9 mouse cellular contexts compared by ENCODE assay signal in the genomic region with DNA sequence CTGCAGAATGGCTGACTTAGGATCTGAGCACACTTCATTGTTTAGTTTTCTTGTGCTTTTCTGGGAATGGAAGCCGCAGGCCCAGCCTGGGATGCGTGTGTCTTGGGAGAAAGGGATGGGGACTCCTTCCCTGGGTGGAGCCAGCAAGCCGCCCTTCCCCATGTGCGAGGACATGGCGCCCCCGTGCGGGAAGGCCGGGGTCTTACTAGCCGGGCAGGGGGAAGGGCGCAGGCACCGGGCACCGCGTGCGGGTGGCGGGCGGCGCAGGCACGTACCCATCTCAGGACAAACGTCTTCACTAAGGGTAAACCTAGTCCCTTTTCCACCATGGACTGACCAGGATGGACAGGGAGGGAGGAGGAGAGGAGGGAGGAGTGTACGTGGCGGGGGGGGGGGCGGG. TPM values are rescaled to one million over a fixed set of nuclear protein-coding genes. Genes with fewer than 3 reads are reported as not detected.
DNase-seq lines count a peak whose midpoint lies in the region; ATAC-seq and TF ChIP-seq lines count a peak whose summit lies in the region.
"Had no signal": no experiment of that assay in that cellular context is flagged by ENCODE, and none has a peak within 500 bp of the region (broad histone marks: within the 10 kb centered on the region; RNA-seq: fewer than 3 reads in every experiment).

No protein-coding gene starts in this region.

- no peak overlapping the region for H3K9ac ChIP-seq in intestine, embryonic 16.5 days (ENCODE audit: low read depth, low read length)
- H3K9ac ChIP-seq: heart, embryonic 13.5 days had no signal

- ATAC-seq in CD4-positive, CD25-positive, alpha-beta regulatory T cell, adult 4 months = no peak
- ATAC-seq in intestine, embryonic 16.5 days = no peak
- no peak for ATAC-seq in megakaryocyte-erythroid progenitor cell, adult 5-6 weeks (replicated peaks; ENCODE audit: low FRiP score, low TSS enrichment, poor library complexity, severe bottlenecking)

- WGBS in intestine, embryonic 16.5 days = 14% methylated on average over 18 of the region's 22 CpGs
- WGBS in lung, adult 2 months = 11% methylated on average over 19 of the region's 22 CpGs

- peaks cover 5% of the 10 kb centered on the region; the same call in 1 of the 2 replicates for H3K9me3 ChIP-seq in intestine, embryonic 16.5 days (ENCODE audit: control insufficient read depth, low read length)

- peaks cover 11% of the 10 kb centered on the region for H3K27me3 ChIP-seq in intestine, embryonic 16.5 days (replicated peaks; ENCODE audit: control insufficient read depth, insufficient read depth, low read length)

- H3K27ac ChIP-seq in intestine, embryonic 16.5 days (ENCODE audit: low read length) = no peak overlapping the region
- H3K27ac ChIP-seq: heart, embryonic 13.5 days had no signal

- TF ChIP-seq CTCF in lung, adult 2 months (IDR thresholded peaks at IDR 0.05; ENCODE audit: insufficient read depth, low read length) = peak; percentile 31; the same call in 1 of the 2 replicates

- peaks cover 27% of the 10 kb centered on the region for H3K4me1 ChIP-seq in intestine, embryonic 16.5 days (ENCODE audit: control insufficient read depth, insufficient read depth, low read length)
- H3K4me1 ChIP-seq in lung, adult 2 months (ENCODE audit: control insufficient read depth, insufficient read depth, low read length) = peaks cover 10% of the 10 kb centered on the region

- no peak overlapping the region for H3K4me3 ChIP-seq in intestine, embryonic 16.5 days (ENCODE audit: low read length)
- H3K4me3 ChIP-seq in lung, adult 2 months (replicated peaks; ENCODE audit: extremely low read depth, low read depth, low read length) = no peak overlapping the region

- TF ChIP-seq POLR2A in lung, adult 2 months (IDR thresholded peaks at IDR 0.05; ENCODE audit: borderline replicate concordance, extremely low read depth, low read depth, low read length) = no peak

- H3K36me3 ChIP-seq in intestine, embryonic 16.5 days (ENCODE audit: control insufficient read depth, insufficient read depth, low read length) = no peaks in the 10 kb centered on the region
- H3K36me3 ChIP-seq: heart, embryonic 13.5 days had no signal

- 0 out of 2 replicates have a peak overlapping the region, but pooled peaks have one; percentile 9 for H3K4me2 ChIP-seq in intestine, embryonic 16.5 days (ENCODE audit: low read depth, low read length)

- peak; percentile 81 for DNase-seq in CD4-positive, CD25-positive, alpha-beta regulatory T cell, adult 2 months (ENCODE audit: low read depth, low spot score)
- DNase-seq in CD8-positive naive resting alpha-beta T cell, adult 2 months (ENCODE audit: low read depth in 2 of 2, low spot score in 2 of 2) = peak; percentile 63 to 65
- peak; percentile 36 for DNase-seq in embryo, embryonic 11 days
- DNase-seq in lung, adult 2 months = peak; percentile 69
- peak; percentile 72 for DNase-seq in testis, postnatal 10 days (ENCODE audit: low spot score)

RNA-seq across cellular contexts. Expression of gene Colgalt1, which starts 22.4 kb away (rescaled TPM):
- 10 to 100 TPM; 10.8 to 12.2 TPM for polyA plus RNA-seq in CD4-positive, CD25-positive, alpha-beta regulatory T cell, adult 4 months (2017; shearing (Covaris generic))
- 68.0 and 70.5 TPM in 2 replicates for polyA plus RNA-seq in intestine, embryonic 16.5 days (2015; fragmentation: Nextera tagmentation; extraction: Ambion mirVana)
- 172 and 200 TPM in 2 replicates for polyA plus RNA-seq in lung, adult 2 months (2012; rRNA removed)
- total RNA-seq in megakaryocyte-erythroid progenitor cell, adult 5-6 weeks (2014; fragmentation: Nextera tagmentation) = 55.8 and 58.0 TPM in 2 replicates
- total RNA-seq in megakaryocyte-erythroid progenitor cell, adult 5-6 weeks (2017) = 40.1 and 44.4 TPM in 2 replicates

RNA-seq across cellular contexts. Expression of gene Fam129c, which starts 35.7 kb away (rescaled TPM):
- 1 to 10 TPM; 3.0 to 3.6 TPM for polyA plus RNA-seq in CD4-positive, CD25-positive, alpha-beta regulatory T cell, adult 4 months (2017; shearing (Covaris generic))
- polyA plus RNA-seq in intestine, embryonic 16.5 days (2015; fragmentation: Nextera tagmentation; extraction: Ambion mirVana) = 3.0 and 3.5 TPM in 2 replicates
- polyA plus RNA-seq in lung, adult 2 months (2012; rRNA removed) = 4.8 and 5.4 TPM in 2 replicates
- 15.9 and 42.5 TPM in 2 replicates for total RNA-seq in megakaryocyte-erythroid progenitor cell, adult 5-6 weeks (2014; fragmentation: Nextera tagmentation)
- total RNA-seq in megakaryocyte-erythroid progenitor cell, adult 5-6 weeks (2017) = 0.14 and 15.0 TPM in 2 replicates

RNA-seq across cellular contexts. Expression of gene Unc13a, which starts 38.4 kb away (rescaled TPM):
- under 1 TPM; 0.47 to 0.50 TPM for polyA plus RNA-seq in CD4-positive, CD25-positive, alpha-beta regulatory T cell, adult 4 months (2017; shearing (Covaris generic))
- polyA plus RNA-seq in intestine, embryonic 16.5 days (2015; fragmentation: Nextera tagmentation; extraction: Ambion mirVana) = 0.98 and 1.2 TPM in 2 replicates
- polyA plus RNA-seq in lung, adult 2 months (2012; rRNA removed) = 0.25 and 0.32 TPM in 2 replicates
- total RNA-seq in megakaryocyte-erythroid progenitor cell, adult 5-6 weeks (2014; fragmentation: Nextera tagmentation) = 0.26 and 0.64 TPM in 2 replicates
- 0.27 TPM in 1 of 2 replicates, not detected in the other for total RNA-seq in megakaryocyte-erythroid progenitor cell, adult 5-6 weeks (2017)

RNA-seq across cellular contexts. Expression of gene Pgls, which starts 41.2 kb away (rescaled TPM):
- polyA plus RNA-seq in CD4-positive, CD25-positive, alpha-beta regulatory T cell, adult 4 months (2017; shearing (Covaris generic)) = 10 to 100 TPM; 51.5 to 53.4 TPM
- 244 and 252 TPM in 2 replicates for polyA plus RNA-seq in intestine, embryonic 16.5 days (2015; fragmentation: Nextera tagmentation; extraction: Ambion mirVana)
- 140 TPM in 2 replicates for polyA plus RNA-seq in lung, adult 2 months (2012; rRNA removed)
- 104 and 132 TPM in 2 replicates for total RNA-seq in megakaryocyte-erythroid progenitor cell, adult 5-6 weeks (2014; fragmentation: Nextera tagmentation)
- 76.2 and 80.7 TPM in 2 replicates for total RNA-seq in megakaryocyte-erythroid progenitor cell, adult 5-6 weeks (2017)

RNA-seq across cellular contexts. Expression of gene Jak3, which starts 42.9 kb away (rescaled TPM):
- polyA plus RNA-seq in CD4-positive, CD25-positive, alpha-beta regulatory T cell, adult 4 months (2017; shearing (Covaris generic)) = 10 to 100 TPM; 21.2 TPM
- polyA plus RNA-seq in intestine, embryonic 16.5 days (2015; fragmentation: Nextera tagmentation; extraction: Ambion mirVana) = 11.5 and 13.5 TPM in 2 replicates
- 56.6 and 72.7 TPM in 2 replicates for polyA plus RNA-seq in lung, adult 2 months (2012; rRNA removed)
- 5.2 and 10.4 TPM in 2 replicates for total RNA-seq in megakaryocyte-erythroid progenitor cell, adult 5-6 weeks (2014; fragmentation: Nextera tagmentation)
- 1.8 and 4.5 TPM in 2 replicates for total RNA-seq in megakaryocyte-erythroid progenitor cell, adult 5-6 weeks (2017)
